Mouse (Mus musculus) G1E (cell line): Measurements from ENCODE around the gene Itga9.

Experiments used
- CTCF ChIP-seq: IDR thresholded peaks from 2 replicates; pipeline ENCODE4 v1.5.1; 2012; ENCODE audit warnings: low read depth, low read length, inconsistent platforms, mixed read lengths
- GATA1 ChIP-seq: IDR thresholded peaks from 2 replicates; pipeline ENCODE4 v1.6.1; 2012; ENCODE audit warnings: borderline replicate concordance, low read length, inconsistent platforms, mixed read lengths
- GATA2 ChIP-seq: IDR thresholded peaks from 2 replicates; pipeline ENCODE4 v1.6.1; 2012; ENCODE audit warnings: low read depth, low read length, inconsistent platforms, borderline replicate concordance
- TAL1 ChIP-seq: conservative IDR thresholded peaks from 2 replicates; pipeline ENCODE4 v1.6.1; 2012; ENCODE audit warnings: low read depth, low read length, inconsistent platforms, mixed read lengths

DNA sequence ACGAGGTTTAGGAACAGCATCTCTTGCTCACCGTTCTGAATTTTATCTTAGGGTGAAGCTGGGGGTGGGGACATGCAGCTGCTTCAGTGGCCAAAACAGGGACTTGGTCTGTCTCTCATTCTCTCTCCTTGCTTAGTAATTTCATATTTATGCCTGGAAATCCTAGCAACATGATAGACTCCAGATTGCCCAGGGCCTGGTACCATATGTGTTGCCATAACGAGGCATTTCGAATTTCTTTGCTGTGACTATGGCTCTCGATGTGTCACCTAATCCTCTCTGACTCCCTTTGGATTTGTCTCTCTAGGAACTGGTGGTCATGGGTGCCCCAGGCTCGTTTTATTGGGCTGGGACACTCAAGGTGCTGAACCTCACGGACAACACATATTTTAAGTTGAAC is 51.7 kb downstream of the Itga9 start:
- TF ChIP-seq CTCF (no peak), TAL1 (no peak), GATA1 (no peak), GATA2 (no peak)
